Mouse (Mus musculus): ENCODE measurements around the gene Atp1b3. TPM values are rescaled to one million over a fixed set of nuclear protein-coding genes. Genes with fewer than 3 reads are reported as not detected.
"Not testable (repeated sequence)": the region's sequence is repeated elsewhere in the genome, so short reads cannot be mapped to it uniquely, and the experiment has no call there.

The Atp1b3 gene
- total RNA-seq, 2 experiments from 2014 or later: 77.6 to 81.1 TPM

- DNase-seq: peak; percentile 79
Measured at GRCm38 (mm10) chr9:96363581-96364140, 581 bp downstream of the Atp1b3 start.

- no peak for DNase-seq
Measured at GRCm38 (mm10) chr9:96360056-96360455, 4.2 kb downstream of the Atp1b3 start.

GRCm38 (mm10) chr9:96353799-96354198, 10.4 kb downstream of the Atp1b3 start:
- DNase-seq: peak; percentile 65

GRCm38 (mm10) chr9:96353121-96353769, 11.0 kb downstream of the Atp1b3 start:
- no peak for DNase-seq

- not testable (repeated sequence) for DNase-seq
Measured at GRCm38 (mm10) chr9:96351771-96352170, 12.5 kb downstream of the Atp1b3 start.

- no peak for DNase-seq
Measured at GRCm38 (mm10) chr9:96350476-96350875, 13.8 kb downstream of the Atp1b3 start.

- DNase-seq: peak; percentile 74
Measured at GRCm38 (mm10) chr9:96350010-96350409, 14.2 kb downstream of the Atp1b3 start.

- DNase-seq: no peak
Measured at GRCm38 (mm10) chr9:96348885-96349284, 15.4 kb downstream of the Atp1b3 start.

GRCm38 (mm10) chr9:96345750-96346149, 18.5 kb downstream of the Atp1b3 start:
- DNase-seq: no peak

GRCm38 (mm10) chr9:96331146-96331545, 33.1 kb downstream of the Atp1b3 start:
- no peak for DNase-seq

GRCm38 (mm10) chr9:96328226-96328625, 36.0 kb downstream of the Atp1b3 start:
- no peak for DNase-seq

- peak; percentile 54 for DNase-seq
Measured at GRCm38 (mm10) chr9:96326496-96326923, 37.7 kb downstream of the Atp1b3 start.

- DNase-seq: no peak
Measured at GRCm38 (mm10) chr9:96324502-96324901, 39.7 kb downstream of the Atp1b3 start.

- no peak for DNase-seq
Measured at GRCm38 (mm10) chr9:96322411-96323152, 41.7 kb downstream of the Atp1b3 start.

- no peak for DNase-seq
Measured at GRCm38 (mm10) chr9:96320551-96320980, 43.7 kb downstream of the Atp1b3 start.

- DNase-seq: no peak
Measured at GRCm38 (mm10) chr9:96319333-96319732, 44.9 kb downstream of the Atp1b3 start.

GRCm38 (mm10) chr9:96312074-96312473, 52.2 kb downstream of the Atp1b3 start:
- DNase-seq: no peak

GRCm38 (mm10) chr9:96308816-96309215, 55.4 kb downstream of the Atp1b3 start:
- no peak for DNase-seq

- no peak for DNase-seq
Measured at GRCm38 (mm10) chr9:96299324-96300008, 64.8 kb downstream of the Atp1b3 start.

GRCm38 (mm10) chr9:96292144-96292543, 72.1 kb downstream of the Atp1b3 start:
- no peak for DNase-seq

GRCm38 (mm10) chr9:96284916-96285315, 79.3 kb downstream of the Atp1b3 start:
- no peak for DNase-seq

Data from heart, postnatal 4 days (tissue).